Mouse (Mus musculus) common myeloid progenitor, adult 5-6 weeks (primary cell): ENCODE results near the gene Dab2ip. TPM values are rescaled to one million over a fixed set of nuclear protein-coding genes. Genes with fewer than 3 reads are reported as not detected.
A peak's percentile ranks its signal among the peaks of the same experiment; 100 is the strongest.

Source experiments
- ATAC-seq: replicated peaks from 2 replicates; pipeline ENCODE4 v1.8.0; 2016; ENCODE audit warnings: low read depth, mild to moderate bottlenecking, moderate TSS enrichment, inconsistent platforms; ENCODE audit not compliant: poor library complexity, severe bottlenecking
- total RNA-seq: library from RNA; stranded (forward); fragments of 200-1000, 187-1606 nt; gene quantifications from 2 replicates; pipeline ENCODE4 v1.2.3, GENCODE M21; 2017

Dab2ip gene
- total RNA-seq, 1 experiment from 2014 or later = 10.1 TPM

DNA sequence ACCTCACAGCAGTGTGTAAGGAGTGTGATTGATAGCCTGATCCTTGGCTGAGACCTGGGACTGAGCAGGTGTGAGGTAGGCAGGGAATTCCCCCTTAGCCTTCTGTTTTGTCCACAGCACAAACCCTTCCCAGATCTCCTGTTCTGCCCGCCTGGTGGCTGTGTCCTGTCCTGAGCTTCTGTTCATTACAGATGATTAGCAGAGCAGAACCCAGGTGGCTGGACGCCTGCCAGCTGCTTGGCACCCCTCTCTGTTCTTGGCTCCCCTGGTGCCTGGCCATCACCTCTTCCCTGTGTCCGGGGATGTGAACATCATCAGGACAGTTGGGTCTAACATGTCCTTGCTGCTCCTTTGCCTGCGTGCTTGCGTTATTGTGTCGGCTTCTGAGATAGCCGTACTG lies 165.6 kb downstream of the Dab2ip start:
- no peak for ATAC-seq

DNA sequence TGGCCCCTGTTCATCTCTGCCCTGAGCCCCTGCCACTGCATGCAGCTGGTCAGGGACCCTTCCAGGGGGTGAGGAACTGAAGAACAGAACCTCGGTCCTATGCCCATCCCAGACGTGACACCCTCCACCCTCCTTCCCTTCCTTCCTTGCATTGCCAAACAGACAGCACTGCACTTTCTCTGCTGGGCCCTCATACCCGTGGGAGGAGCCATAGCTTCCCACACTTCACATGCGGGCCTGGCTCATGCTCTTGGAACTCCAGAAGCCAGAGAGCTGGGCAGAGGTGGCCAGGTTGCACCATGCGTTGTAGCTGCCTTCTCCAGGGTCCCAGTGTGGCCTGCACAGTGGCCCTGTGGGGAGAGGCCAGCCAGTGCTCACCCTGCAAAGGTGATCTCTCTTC lies 170.6 kb downstream of the Dab2ip start:
- ATAC-seq = no peak

DNA sequence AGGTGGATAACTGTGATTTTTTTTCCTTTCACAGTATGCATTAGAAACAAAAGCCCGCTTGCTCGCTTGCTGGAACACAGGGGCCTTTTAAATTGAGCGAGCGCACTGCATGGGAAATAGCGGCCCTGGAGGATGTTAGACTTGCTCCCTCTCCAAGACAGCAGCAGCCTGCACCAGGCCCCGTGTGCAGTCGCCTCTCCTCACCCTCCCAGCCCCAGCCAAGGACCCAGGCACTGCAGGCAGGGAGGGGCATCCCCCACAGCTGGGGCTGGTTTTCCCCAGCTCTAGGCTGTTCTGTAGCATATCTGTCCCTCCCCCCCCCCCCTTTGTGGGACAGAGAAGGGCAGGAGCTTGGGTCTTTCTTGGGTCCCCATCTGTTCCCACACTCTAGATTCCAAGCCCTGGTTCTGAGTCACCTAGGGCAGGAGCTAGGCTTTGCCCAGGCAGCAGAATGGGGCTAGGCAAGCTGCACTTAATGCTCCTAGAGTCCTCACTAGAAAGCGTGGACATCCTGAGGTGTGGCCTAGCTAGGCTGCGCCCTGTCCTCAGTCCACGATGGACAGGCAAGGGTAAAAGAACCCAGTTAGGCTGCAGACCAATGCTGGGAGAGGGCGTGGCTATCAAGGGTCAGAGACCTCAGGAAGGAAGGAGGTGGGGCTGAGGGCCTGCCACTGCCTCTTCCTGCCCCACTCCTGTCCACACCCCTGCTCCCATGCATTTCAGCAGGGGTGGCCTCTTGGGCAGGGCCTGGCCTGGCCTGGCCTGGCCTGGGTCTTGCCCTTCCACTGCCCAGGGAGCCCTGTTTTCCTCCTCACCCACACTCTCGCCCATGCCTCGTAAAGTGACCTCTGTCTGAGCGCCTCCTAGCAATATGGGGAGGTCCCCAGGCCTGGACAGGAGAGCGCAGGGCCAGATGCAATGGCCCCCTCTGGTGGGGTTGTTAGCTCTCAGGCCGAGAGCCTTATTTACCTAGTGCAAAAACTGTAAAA lies 171.3 kb downstream of the Dab2ip start:
- peak; percentile 81 for ATAC-seq

DNA sequence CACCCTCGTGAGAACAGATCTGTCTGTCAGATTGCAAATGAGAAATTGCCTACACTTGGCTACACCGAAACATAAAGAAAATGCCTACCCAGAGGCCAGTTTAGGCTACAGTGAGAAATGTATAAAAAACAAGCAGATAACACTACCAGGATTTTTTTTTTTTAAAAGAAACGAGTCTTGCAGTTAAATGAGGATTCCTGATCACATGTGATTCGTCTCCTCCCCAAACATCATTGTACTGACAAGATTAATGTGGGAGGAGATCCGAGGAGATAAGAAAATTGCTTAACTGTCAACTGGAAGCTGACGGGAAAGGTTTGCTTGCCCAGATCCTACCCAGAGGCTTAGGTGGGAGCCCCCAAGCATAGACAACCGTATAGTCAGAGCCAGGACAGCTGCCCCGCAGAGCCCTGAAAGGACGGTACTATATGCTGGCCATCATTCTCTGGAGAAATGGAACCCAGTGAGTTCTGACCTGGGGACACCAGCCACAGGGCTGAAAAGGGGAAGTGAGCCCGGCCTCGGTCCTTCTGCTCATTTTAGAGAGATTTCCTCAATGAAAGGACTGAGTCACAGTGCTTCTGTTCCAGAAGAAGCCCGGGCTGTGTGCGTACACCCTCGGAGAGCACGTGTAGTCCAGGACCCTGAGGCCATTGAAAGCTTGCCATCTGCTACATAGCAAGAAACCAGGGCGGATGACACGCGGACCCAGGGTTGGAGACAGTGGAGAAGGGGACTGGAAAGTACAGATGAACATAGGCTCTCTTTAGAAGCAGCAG lies 173.8 kb downstream of the Dab2ip start:
- peak; percentile 75 for ATAC-seq

DNA sequence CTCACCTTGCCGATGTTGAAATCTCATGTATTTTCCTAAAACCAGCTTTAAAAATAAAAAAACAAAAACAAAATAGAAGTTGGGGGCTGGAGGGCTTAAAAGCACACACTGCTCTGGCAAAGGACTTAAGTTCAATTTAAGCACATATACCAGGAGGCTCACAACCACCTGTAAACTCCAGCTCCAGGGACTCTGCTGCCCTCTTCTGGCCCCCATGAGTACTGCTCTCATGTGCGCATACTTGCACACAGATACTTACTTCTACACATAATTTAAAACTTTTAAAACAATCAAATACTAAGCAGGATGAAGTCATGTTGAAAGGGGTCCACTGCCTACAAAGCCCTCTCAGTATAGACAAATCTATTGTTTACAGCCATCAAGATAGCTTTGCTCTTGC lies 176.9 kb downstream of the Dab2ip start:
- no peak for ATAC-seq

DNA sequence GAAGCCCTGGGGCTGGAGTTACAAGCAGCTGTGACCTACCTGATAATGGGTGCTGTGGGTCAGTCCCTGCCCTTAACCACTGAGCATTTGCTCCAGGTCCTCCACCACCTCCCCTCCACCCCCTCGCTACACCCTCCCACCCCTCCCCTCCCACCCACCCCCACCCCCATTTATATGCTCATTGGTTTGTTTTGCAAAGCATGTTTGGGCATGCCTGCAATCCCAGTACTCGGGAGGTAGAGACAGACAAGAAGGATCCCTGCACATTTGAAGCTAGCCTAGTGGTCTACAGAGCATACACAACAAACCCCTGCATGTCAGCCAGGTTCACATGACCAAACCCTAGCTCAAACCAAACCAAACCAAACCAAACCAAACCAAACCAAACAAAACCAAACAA lies 178.0 kb downstream of the Dab2ip start:
- ATAC-seq = no peak

DNA sequence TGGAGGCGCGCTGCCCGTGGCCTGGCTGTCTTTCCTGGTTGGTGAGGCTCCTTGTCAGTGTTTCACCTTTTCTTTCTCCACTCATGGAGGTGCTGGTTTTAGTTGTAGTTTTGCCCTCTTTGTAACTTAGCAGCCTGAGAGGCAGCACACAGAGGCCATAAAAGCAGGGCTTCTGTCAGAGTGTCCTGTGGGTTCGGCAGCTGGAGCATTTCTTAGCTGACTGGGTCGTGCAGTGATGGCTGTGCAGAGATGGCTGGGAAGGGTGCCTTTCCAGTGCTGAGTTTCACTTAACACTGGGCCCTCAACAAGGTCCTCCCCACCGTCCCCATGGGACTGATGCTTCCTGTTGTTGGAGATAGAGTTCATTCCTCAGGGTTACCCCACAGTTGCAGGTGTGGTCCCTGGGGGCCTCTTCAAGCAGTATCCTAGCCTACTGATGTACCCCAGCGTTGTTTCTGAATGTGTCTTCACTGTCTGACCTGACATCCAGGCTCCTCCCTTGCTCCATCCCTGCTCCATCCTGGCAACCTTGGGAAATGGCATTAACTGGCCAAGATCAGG lies 179.5 kb downstream of the Dab2ip start:
- ATAC-seq = no peak

DNA sequence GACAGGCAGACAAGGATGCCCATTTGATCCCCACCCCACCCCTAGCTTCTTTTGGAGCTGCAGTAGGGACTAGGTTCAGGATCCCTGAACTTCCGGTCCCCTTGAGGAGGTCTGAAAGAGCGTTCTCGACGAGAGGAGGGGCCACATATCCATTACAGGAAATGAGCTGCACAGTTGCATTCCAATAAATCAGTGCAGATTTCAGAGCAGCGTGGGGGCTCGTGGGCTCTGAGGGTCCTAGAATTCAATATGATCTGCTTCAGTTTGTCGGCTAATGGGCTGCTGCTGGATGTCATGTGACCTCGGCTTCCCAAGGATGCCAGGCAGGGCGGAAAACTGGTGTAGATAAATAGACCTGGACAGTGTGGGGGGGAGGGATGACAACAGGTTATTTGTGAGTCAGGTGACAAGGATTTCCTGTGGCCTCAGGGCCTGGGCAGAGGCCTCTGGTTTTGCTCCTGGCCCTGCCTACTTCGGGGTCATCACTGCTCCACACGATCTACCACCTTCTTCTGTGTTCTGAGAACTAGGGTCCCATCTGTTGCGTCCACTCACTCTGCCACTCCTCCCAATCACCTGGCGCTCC lies 181.7 kb downstream of the Dab2ip start:
- ATAC-seq = no peak

DNA sequence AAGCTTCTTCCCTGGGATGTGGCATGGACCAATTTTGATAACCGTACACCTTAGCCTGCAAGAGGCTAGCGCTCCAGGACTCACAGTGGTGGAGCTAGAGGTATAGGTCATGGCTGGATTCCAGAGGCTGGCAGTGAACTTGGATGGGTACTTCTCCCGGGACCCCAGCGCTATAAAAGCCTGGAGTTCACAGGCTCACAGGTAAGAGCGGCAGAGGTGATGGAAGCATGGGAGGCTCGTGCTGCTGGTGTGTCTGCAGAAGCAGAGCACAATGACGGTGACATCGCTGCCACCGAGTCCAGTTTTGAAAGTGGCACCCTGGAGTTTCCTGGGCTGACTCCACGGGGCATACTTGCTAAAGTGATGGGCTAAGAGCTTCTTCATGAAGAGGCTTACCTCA lies 187.8 kb downstream of the Dab2ip start:
- ATAC-seq = no peak

DNA sequence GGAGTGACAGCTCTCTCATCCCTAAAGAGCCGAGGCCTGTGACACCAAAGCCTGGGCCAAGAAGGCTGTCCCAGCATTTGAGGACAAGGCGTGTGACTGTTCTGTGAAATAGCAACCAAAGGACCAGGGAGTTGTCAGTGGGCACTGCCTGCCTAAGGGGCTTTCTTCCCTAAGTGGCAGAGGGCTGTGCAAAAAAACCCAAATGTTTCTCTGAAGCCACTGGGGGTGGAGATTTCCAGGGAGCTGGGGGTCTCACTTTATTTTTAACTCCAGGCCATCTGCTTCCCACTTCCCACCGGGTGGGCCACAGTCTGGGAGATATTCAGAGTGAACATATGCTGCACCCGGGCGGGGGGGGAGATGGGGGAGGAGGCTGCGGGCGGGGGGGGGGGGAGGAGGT lies 188.6 kb downstream of the Dab2ip start:
- ATAC-seq = no peak

DNA sequence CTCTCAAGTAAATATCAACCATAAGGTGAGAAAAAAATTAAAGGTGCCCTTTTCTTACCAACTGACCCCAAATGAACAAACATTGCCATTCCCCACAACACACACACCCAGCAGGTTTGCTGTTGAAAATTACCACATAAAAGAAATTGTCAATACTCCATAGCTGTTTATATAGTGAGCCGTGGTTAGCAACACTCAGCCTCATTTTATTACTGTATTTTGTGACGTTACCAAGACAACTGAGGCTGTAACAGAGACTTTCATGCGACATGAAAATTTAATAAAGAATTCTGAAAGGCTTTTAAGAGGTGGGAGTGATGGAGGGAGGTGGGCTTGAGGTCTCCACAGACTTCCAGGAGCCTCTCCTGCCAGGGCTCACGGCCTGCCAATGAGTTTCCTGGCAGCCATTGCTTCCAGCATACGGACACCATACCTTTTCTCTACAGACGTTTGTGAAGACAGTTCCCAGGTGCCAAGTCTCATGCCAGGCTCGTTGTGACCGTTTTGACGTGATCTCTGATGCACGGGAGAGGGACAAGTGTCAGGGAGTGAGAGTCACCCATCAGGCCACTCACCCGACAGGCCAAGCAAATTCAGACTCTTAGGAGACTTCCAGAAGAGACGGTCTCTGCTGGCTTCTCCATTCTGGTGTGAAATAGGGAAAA lies 189.4 kb downstream of the Dab2ip start:
- ATAC-seq = no peak

DNA sequence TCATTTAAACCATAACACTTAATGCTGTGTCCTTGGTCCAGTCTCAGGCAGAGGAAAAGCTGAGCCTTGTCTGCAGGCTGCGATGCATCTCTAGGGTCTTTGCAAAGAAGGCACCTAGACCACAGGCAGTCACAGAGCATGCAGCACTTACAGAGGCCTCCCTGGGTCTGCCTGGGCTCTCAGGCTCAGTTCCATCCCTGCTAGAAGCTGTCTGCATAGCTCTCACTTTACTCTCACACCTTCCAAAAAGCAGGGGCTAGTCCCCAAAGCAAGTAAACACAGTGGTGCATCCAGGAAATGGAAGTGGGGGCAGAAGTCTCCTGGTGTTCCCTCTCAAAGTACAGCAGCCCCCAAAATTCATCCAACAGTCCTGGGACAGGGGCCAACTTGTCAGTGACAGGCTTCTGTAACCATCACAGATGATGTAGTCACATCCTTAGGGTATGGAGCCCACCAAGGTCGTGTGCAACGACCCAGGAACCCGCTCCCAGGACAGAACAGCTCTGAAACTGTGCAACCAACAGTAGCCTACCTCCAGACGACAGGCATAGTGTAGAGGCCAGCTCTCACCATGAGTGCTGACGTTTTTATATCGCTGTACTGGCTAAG lies 192.6 kb downstream of the Dab2ip start:
- no peak for ATAC-seq

DNA sequence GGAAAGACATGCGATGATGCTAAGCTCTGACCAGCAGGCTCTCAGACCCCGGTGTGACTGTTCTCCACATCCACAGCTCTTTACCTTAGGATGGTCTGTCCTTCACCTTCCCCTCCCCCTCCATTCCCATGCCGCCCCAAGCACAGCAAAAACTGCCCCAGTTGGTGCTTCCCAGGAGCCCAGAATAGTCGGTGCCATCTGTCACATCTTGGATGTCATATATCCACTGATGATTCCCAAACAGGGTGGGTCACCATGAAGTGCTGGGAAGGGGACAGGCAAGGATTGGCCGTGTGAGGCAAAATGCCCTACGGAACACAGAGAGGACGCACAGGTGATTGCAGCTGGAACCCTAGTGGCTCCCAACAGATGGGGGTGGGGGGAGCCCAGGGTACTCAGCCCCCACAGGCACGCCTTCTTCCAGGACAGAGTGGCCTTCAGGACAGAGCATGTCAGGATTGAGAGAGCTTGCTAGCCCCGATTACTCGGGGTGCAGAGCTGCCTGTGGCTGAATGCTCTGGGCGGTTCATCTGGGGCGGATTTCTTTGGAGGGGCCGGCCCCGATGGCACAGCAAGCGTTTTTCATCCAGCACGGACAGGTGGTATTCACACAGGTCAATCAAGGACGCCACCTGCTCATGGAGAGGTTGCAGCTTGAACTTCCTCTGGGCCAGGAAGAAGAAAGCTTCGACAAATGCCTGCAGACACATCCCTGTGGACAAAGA lies 193.9 kb downstream of the Dab2ip start:
- no peak for ATAC-seq

DNA sequence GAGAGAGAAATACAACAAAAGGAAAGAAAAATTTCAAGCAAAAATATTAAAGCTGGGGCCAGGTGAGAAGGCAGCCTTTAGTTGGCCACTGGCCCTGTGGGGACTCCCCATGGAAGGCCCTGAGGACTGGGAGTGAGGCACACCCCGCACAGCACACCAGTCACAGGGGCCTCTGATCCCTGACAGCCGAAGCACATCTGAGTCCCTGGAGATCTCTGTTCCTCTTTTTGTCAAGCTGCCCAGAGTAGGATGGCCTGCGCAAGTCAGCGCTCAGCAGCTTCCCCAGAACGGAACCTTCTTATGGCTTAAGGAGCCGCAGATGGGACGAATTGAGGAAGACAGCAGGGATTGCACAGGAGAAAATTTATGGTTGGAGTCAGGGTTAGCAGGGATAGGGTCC lies 198.4 kb downstream of the Dab2ip start:
- ATAC-seq = peak; percentile 98

DNA sequence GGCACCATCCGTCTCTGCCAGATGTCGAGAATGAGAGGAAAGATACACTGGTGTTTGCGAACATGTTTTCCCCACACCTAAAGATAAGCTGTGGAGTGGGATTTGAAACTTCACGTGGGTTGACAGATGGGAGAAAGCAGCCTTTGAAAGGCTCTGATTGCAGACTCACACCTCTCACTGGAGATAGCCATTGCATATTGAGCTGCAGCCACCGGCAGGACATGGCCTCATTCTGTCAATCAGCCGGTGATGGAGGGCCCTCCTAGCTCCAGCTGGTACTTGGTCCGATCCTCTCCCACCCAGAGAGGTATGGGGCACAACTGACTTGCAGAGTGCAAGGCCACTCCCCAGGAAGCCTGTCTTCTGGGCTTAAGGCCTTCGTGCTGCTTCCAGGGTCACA lies 202.3 kb downstream of the Dab2ip start:
- no peak for ATAC-seq

DNA sequence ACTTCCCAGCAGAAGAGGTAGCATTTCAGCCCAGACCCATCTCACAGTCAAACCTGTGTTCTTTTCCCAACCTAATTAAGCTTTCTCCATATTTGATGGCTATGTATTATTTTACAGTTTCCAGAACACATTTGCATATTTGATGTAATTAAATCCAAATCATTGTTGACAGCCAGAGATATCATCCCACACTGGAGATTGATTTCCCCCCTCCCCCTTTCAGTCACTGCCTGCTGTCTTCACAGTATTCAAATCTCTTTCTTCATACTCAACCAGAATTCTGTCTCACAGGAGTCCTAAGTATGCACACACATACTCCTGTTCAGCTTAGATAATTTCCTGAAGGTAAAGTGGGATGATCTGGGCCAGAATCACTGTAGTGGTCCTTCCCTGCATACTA lies 202.8 kb downstream of the Dab2ip start:
- ATAC-seq = no peak

DNA sequence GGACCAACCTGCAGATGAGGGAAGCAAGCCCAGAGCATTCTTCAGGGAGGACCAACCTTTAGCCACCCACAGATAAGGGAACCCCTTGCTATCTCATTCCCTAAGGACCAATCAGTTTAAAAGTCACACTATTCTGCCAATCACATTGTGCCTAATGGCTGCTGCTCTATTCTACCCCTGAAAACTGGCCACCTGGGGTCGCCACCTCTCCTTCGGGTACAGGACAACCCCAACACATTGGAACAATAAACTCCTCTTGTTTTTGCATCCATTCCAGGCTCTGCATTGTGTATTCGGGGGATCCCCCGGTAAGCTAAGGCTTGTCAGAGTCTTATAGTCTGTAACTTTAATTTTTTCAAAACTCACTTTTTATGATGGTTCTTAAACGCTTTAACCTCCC lies 203.4 kb downstream of the Dab2ip start:
- no peak for ATAC-seq

DNA sequence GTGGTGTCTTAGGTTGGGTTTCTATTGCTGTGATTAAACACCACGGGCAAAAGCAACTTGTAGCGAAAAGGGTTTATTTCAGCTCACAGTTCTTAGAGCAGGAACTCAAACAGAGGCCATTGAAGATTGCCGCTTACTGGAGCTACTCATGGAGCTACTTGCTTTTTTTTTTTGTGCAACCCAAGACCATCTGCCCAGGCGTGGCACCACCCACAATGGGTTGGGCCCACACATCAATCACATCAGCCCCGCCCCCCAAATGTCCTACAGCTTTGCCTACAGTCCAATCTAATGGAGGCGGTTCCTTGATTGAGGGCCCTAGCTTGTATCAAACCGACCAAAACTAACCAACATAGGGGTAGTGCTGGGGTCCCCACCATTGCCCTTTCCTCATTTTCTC lies 205.8 kb downstream of the Dab2ip start:
- ATAC-seq = no peak

DNA sequence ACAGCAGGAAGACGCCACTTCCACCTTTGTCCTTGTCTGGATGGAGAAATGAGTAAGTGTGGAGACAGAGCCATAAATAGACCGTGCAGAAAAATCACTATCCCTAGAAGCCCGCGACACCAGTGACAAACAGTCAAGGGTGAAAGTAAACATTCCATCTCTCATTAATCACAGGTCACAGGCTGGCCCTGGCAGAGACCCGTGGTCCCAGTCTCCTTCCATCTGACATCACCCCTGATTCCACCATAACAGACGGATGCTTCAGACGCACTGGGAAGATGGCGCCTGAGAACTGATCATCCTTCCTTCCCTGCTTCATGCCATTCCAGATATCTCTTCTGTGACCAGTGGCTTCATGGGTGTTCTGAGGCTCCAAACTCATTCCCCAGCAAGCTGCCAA lies 206.3 kb downstream of the Dab2ip start:
- no peak for ATAC-seq
